Mouse (Mus musculus) liver, embryonic 12.5 days (tissue): Measurements from ENCODE around the gene Il15. TPM values are rescaled to one million over a fixed set of nuclear protein-coding genes. Genes with fewer than 3 reads are reported as not detected.

Source experiments
- ATAC-seq: fragments of 200-750 bp; cut with Nextera tagmentation; 2 replicates; pipeline ENCODE4 v1.8.0; 2017; ENCODE audit warnings: moderate number of reproducible peaks, mild to moderate bottlenecking, moderate library complexity
- H3K27ac ChIP-seq: fragments of 300-500 bp; sonication (generic); 2 replicates; pipeline ENCODE4 v1.5.1; 2016; ENCODE audit warnings: mild to moderate bottlenecking
- H3K27me3 ChIP-seq: fragments of 300-500 bp; sonication (generic); replicated peaks from 2 replicates; pipeline ENCODE4 v1.6.1; 2016; ENCODE audit warnings: mild to moderate bottlenecking, moderate library complexity
- H3K36me3 ChIP-seq: fragments of 300-500 bp; sonication (generic); 2 replicates; pipeline ENCODE4 v1.6.1; 2016; ENCODE audit warnings: mild to moderate bottlenecking, moderate library complexity
- H3K4me1 ChIP-seq: fragments of 300-500 bp; sonication (generic); 2 replicates; pipeline ENCODE4 v1.6.1; 2016
- H3K4me2 ChIP-seq: fragments of 300-500 bp; sonication (generic); 2 replicates; pipeline ENCODE4 v1.6.1; 2016; ENCODE audit warnings: mild to moderate bottlenecking, moderate library complexity
- H3K4me3 ChIP-seq: fragments of 300-500 bp; sonication (generic); 2 replicates; pipeline ENCODE4 v1.5.1; 2016; ENCODE audit warnings: mild to moderate bottlenecking, moderate library complexity
- H3K9ac ChIP-seq: fragments of 300-500 bp; sonication (generic); 2 replicates; pipeline ENCODE4 v1.6.1; 2016; ENCODE audit warnings: mild to moderate bottlenecking, moderate library complexity
- H3K9me3 ChIP-seq: fragments of 300-500 bp; sonication (generic); replicated peaks from 2 replicates; pipeline ENCODE4 v1.6.1; 2016; ENCODE audit warnings: mild to moderate bottlenecking, moderate library complexity
- WGBS: fragments of 180-500 bp; shearing (Covaris S2); methylation state at CpG from one replicate; pipeline ENCODE4 v1.1.7; 2016; ENCODE audit not compliant: insufficient replicate concordance; 5-methylcytosine and 5-hydroxymethylcytosine counted together
- polyA plus RNA-seq: library from polyadenylated mRNA; unstranded; fragments of >200 nt; fragmentation: Nextera tagmentation; extraction: Ambion mirVana; gene quantifications from 2 replicates; pipeline ENCODE4 v1.2.1, GENCODE M21; 2016

Il15 gene
- polyA plus RNA-seq, 1 experiment from 2014 or later: 3.8 TPM

- H3K4me3 ChIP-seq: no peak overlapping the region
- H3K36me3 ChIP-seq: no peaks in the 10 kb centered on the region
- no peak overlapping the region for H3K9ac ChIP-seq
- no peaks in the 10 kb centered on the region for H3K27me3 ChIP-seq
- H3K4me1 ChIP-seq: no peaks in the 10 kb centered on the region; the same call in 1 of the 2 replicates
- no peak overlapping the region for H3K4me2 ChIP-seq
- H3K9me3 ChIP-seq: no peaks in the 10 kb centered on the region
- WGBS: 40% methylated on average over 1 of the region's 1 CpGs
- no peak for ATAC-seq
- no peak overlapping the region for H3K27ac ChIP-seq
These were observed 51.6 kb downstream of the Il15 start for GRCm38 (mm10) chr8:82351268-82351943.

GRCm38 (mm10) chr8:82349299-82349698, 53.7 kb downstream of the Il15 start:
- Histone ChIP-seq H3K27ac (no peak overlapping the region), H3K36me3 (no peaks in the 10 kb centered on the region), H3K4me3 (no peak overlapping the region), H3K27me3 (no peaks in the 10 kb centered on the region), H3K9me3 (no peaks in the 10 kb centered on the region), H3K4me1 (no peaks in the 10 kb centered on the region; the same call in 1 of the 2 replicates), H3K4me2 (no peak overlapping the region), H3K9ac (no peak overlapping the region)
- 43% methylated on average over 2 of the region's 2 CpGs for WGBS
- no peak for ATAC-seq

GRCm38 (mm10) chr8:82346485-82346884, 56.5 kb downstream of the Il15 start:
- ATAC-seq: no peak
- WGBS: 60% methylated on average over 3 of the region's 3 CpGs
- H3K4me2 ChIP-seq: no peak overlapping the region
- no peaks in the 10 kb centered on the region for H3K9me3 ChIP-seq
- H3K4me1 ChIP-seq: no peaks in the 10 kb centered on the region; the same call in 1 of the 2 replicates
- no peak overlapping the region for H3K4me3 ChIP-seq
- H3K27ac ChIP-seq: no peak overlapping the region
- no peak overlapping the region for H3K9ac ChIP-seq
- no peaks in the 10 kb centered on the region for H3K36me3 ChIP-seq
- H3K27me3 ChIP-seq: no peaks in the 10 kb centered on the region

- Histone ChIP-seq H3K27me3 (no peaks in the 10 kb centered on the region), H3K9me3 (no peaks in the 10 kb centered on the region), H3K4me1 (no peaks in the 10 kb centered on the region), H3K4me3 (no peak overlapping the region), H3K36me3 (no peaks in the 10 kb centered on the region), H3K27ac (no peak overlapping the region), H3K4me2 (no peak overlapping the region), H3K9ac (no peak overlapping the region)
- ATAC-seq: no peak
- 76% methylated on average over 8 of the region's 8 CpGs for WGBS
These were observed 71.3 kb downstream of the Il15 start for GRCm38 (mm10) chr8:82331675-82332234.

GRCm38 (mm10) chr8:82327986-82328652, 74.9 kb downstream of the Il15 start:
- ATAC-seq: no peak
- no peak overlapping the region for H3K27ac ChIP-seq
- H3K36me3 ChIP-seq: no peaks in the 10 kb centered on the region

GRCm38 (mm10) chr8:82326061-82326460, 77.0 kb downstream of the Il15 start:
- no peak overlapping the region for H3K4me2 ChIP-seq
- no peak overlapping the region for H3K27ac ChIP-seq
- 52% methylated on average over 1 of the region's 1 CpGs for WGBS
- ATAC-seq: no peak
- no peaks in the 10 kb centered on the region for H3K36me3 ChIP-seq
- H3K9me3 ChIP-seq: no peaks in the 10 kb centered on the region
- no peak overlapping the region for H3K4me3 ChIP-seq
- H3K9ac ChIP-seq: no peak overlapping the region
- no peaks in the 10 kb centered on the region for H3K4me1 ChIP-seq
- no peaks in the 10 kb centered on the region for H3K27me3 ChIP-seq

More at GRCm38 (mm10) chr8:82327986-82328652, 74.9 kb downstream of the Il15 start:
- Histone ChIP-seq H3K9ac (no peak overlapping the region), H3K4me1 (no peaks in the 10 kb centered on the region), H3K9me3 (no peaks in the 10 kb centered on the region), H3K4me3 (no peak overlapping the region), H3K27me3 (no peaks in the 10 kb centered on the region), H3K4me2 (no peak overlapping the region)
- 30% methylated on average over 2 of the region's 2 CpGs for WGBS

- Histone ChIP-seq H3K27ac (no peak overlapping the region), H3K4me1 (no peaks in the 10 kb centered on the region), H3K27me3 (no peaks in the 10 kb centered on the region), H3K36me3 (no peaks in the 10 kb centered on the region), H3K9me3 (no peaks in the 10 kb centered on the region), H3K4me3 (no peak overlapping the region), H3K9ac (no peak overlapping the region), H3K4me2 (no peak overlapping the region)
- WGBS: 64% methylated on average over 6 of the region's 6 CpGs
- ATAC-seq: no peak
These were observed 77.4 kb downstream of the Il15 start for GRCm38 (mm10) chr8:82325586-82325985.

GRCm38 (mm10) chr8:82317446-82317845, 85.6 kb downstream of the Il15 start:
- Histone ChIP-seq H3K9me3 (no peaks in the 10 kb centered on the region), H3K36me3 (no peaks in the 10 kb centered on the region), H3K4me1 (no peaks in the 10 kb centered on the region), H3K9ac (no peak overlapping the region), H3K4me2 (no peak overlapping the region), H3K27ac (no peak overlapping the region), H3K4me3 (no peak overlapping the region), H3K27me3 (no peaks in the 10 kb centered on the region)
- ATAC-seq: no peak
- 57% methylated on average over 3 of the region's 3 CpGs for WGBS

- Histone ChIP-seq H3K9ac (no peak overlapping the region), H3K27ac (no peak overlapping the region), H3K27me3 (no peaks in the 10 kb centered on the region), H3K4me2 (no peak overlapping the region), H3K4me1 (no peaks in the 10 kb centered on the region), H3K36me3 (no peaks in the 10 kb centered on the region), H3K9me3 (no peaks in the 10 kb centered on the region), H3K4me3 (no peak overlapping the region)
- ATAC-seq: no peak
- WGBS: 33% methylated on average over 1 of the region's 1 CpGs
These were observed 96.6 kb downstream of the Il15 start for GRCm38 (mm10) chr8:82306424-82306823.

- Histone ChIP-seq H3K4me2 (no peak overlapping the region), H3K36me3 (no peaks in the 10 kb centered on the region), H3K27me3 (no peaks in the 10 kb centered on the region), H3K4me3 (no peak overlapping the region), H3K27ac (no peak overlapping the region), H3K4me1 (no peaks in the 10 kb centered on the region), H3K9me3 (no peaks in the 10 kb centered on the region), H3K9ac (no peak overlapping the region)
- no peak for ATAC-seq
- WGBS: 71% methylated on average over 2 of the region's 2 CpGs
These were observed 106.8 kb downstream of the Il15 start for GRCm38 (mm10) chr8:82296256-82296655.

- WGBS: 78% methylated on average over 5 of the region's 5 CpGs
- no peak for ATAC-seq
These were observed 111.4 kb downstream of the Il15 start for GRCm38 (mm10) chr8:82291659-82292058.

GRCm38 (mm10) chr8:82285866-82286265, 117.2 kb downstream of the Il15 start:
- no peak overlapping the region for H3K4me3 ChIP-seq
- no peaks in the 10 kb centered on the region for H3K9me3 ChIP-seq
- no peak for ATAC-seq
- H3K4me2 ChIP-seq: no peak overlapping the region
- H3K36me3 ChIP-seq: no peaks in the 10 kb centered on the region
- no peak overlapping the region for H3K27ac ChIP-seq
- 74% methylated on average over 3 of the region's 3 CpGs for WGBS
- no peak overlapping the region for H3K9ac ChIP-seq
- no peaks in the 10 kb centered on the region for H3K27me3 ChIP-seq
- no peaks in the 10 kb centered on the region for H3K4me1 ChIP-seq

More at GRCm38 (mm10) chr8:82291659-82292058, 111.4 kb downstream of the Il15 start:
- Histone ChIP-seq H3K4me1 (no peaks in the 10 kb centered on the region), H3K4me3 (no peak overlapping the region), H3K4me2 (no peak overlapping the region), H3K36me3 (no peaks in the 10 kb centered on the region), H3K9ac (no peak overlapping the region), H3K27ac (no peak overlapping the region), H3K27me3 (no peaks in the 10 kb centered on the region), H3K9me3 (no peaks in the 10 kb centered on the region)
